Mouse (Mus musculus) adrenal gland, adult 10 weeks (tissue): Measurements from ENCODE around the gene Agtr1a. TPM values are rescaled to one million over a fixed set of nuclear protein-coding genes. Genes with fewer than 3 reads are reported as not detected.

Experiments used
- polyA plus RNA-seq: library from polyadenylated mRNA; stranded (reverse); fragments of 350-450 nt; fragmentation: Illumina TruSeq; extraction: RNeasy Lipid Tissue Mini Kit (QIAGEN cat#74804); gene quantifications from one replicate; pipeline ENCODE4 v1.2.3, GENCODE M21; 2014; ENCODE audit warnings: low read depth, low replicate concordance

The Agtr1a gene
- polyA plus RNA-seq = 399 TPM

GRCm38 (mm10) chr13:30336148-30336801 lies at the start of gene Agtr1a:
Gene Agtr1a, plus strand, starts transcription at chr13:30336441.

Other genes starting within 250 kb of the Agtr1a start
- 5.7 TPM for gene Mboat1, start 200.0 kb upstream of the Agtr1a start, polyA plus RNA-seq
- 226 TPM for gene Uqcrfs1, start 208.9 kb downstream of the Agtr1a start, polyA plus RNA-seq